Mouse (Mus musculus) kidney, adult 2 months (tissue): ENCODE results near the gene Fam107b.

ENCODE experiments used
- CTCF ChIP-seq: fragments of 200-500 bp; conservative IDR thresholded peaks from 2 replicates; pipeline ENCODE4 v1.5.1; 2011; ENCODE audit warnings: low read depth, mild to moderate bottlenecking, control low read depth, low read length, moderate library complexity, mixed read lengths; ENCODE audit not compliant: insufficient read depth, insufficient read length
- POLR2A ChIP-seq: fragments of 200-500 bp; IDR thresholded peaks from one replicate; pipeline ENCODE4 v1.6.1; 2011; ENCODE audit warnings: low read depth, low read length, control low read depth

- TF ChIP-seq CTCF (no peak), POLR2A (no peak)
Measured at GRCm38 (mm10) chr2:3600421-3600820, 30.1 kb downstream of the Fam107b start.
